Mouse (Mus musculus): ENCODE measurements around the gene Zg16. TPM values are rescaled to one million over a fixed set of nuclear protein-coding genes. Genes with fewer than 3 reads are reported as not detected.

Zg16 gene
- polyA plus RNA-seq, 1 experiment from 2014 or later: not detected

GRCm38 (mm10) chr7:127098950-127099349, 11.8 kb upstream of the Zg16 start:
- Histone ChIP-seq H3K4me1 (ENCODE audit: control insufficient read depth, insufficient read depth, low read length) (no peaks in the 10 kb centered on the region), H3K4me3 (ENCODE audit: low read depth, low read length) (no peak overlapping the region), H3K9me3 (replicated peaks; ENCODE audit: control insufficient read depth, low read length) (no peaks in the 10 kb centered on the region), H3K9ac (replicated peaks; ENCODE audit: low read length) (no peak overlapping the region), H3K27ac (replicated peaks; ENCODE audit: low read depth, low read length) (no peak overlapping the region), H3K27me3 (ENCODE audit: control insufficient read depth, insufficient read depth, low read length) (no peaks in the 10 kb centered on the region), H3K4me2 (ENCODE audit: low read depth, low read length) (no peak overlapping the region), H3K36me3 (replicated peaks; ENCODE audit: control insufficient read depth, insufficient read depth, low read depth, low read length) (no peaks in the 10 kb centered on the region)
- WGBS: 85% methylated on average over 4 of the region's 4 CpGs
- no peak for ATAC-seq (replicated peaks; ENCODE audit: insufficient number of reproducible peaks, low FRiP score, low TSS enrichment, low read depth)
- no peak for DNase-seq (ENCODE audit: low spot score)

GRCm38 (mm10) chr7:127098521-127098920, 11.4 kb upstream of the Zg16 start:
- DNase-seq (ENCODE audit: low spot score) (no peak), ATAC-seq (replicated peaks; ENCODE audit: insufficient number of reproducible peaks, low FRiP score, low TSS enrichment, low read depth) (no peak)
- H3K9ac ChIP-seq (replicated peaks; ENCODE audit: low read length): no peak overlapping the region
- H3K4me2 ChIP-seq (ENCODE audit: low read depth, low read length): no peak overlapping the region
- 78% methylated on average over 5 of the region's 5 CpGs for WGBS
- H3K27me3 ChIP-seq (ENCODE audit: control insufficient read depth, insufficient read depth, low read length): no peaks in the 10 kb centered on the region
- no peaks in the 10 kb centered on the region for H3K36me3 ChIP-seq (replicated peaks; ENCODE audit: control insufficient read depth, insufficient read depth, low read depth, low read length)
- H3K4me3 ChIP-seq (ENCODE audit: low read depth, low read length): no peak overlapping the region
- no peaks in the 10 kb centered on the region for H3K9me3 ChIP-seq (replicated peaks; ENCODE audit: control insufficient read depth, low read length)
- no peak overlapping the region for H3K27ac ChIP-seq (replicated peaks; ENCODE audit: low read depth, low read length)
- H3K4me1 ChIP-seq (ENCODE audit: control insufficient read depth, insufficient read depth, low read length): no peaks in the 10 kb centered on the region

DNA sequence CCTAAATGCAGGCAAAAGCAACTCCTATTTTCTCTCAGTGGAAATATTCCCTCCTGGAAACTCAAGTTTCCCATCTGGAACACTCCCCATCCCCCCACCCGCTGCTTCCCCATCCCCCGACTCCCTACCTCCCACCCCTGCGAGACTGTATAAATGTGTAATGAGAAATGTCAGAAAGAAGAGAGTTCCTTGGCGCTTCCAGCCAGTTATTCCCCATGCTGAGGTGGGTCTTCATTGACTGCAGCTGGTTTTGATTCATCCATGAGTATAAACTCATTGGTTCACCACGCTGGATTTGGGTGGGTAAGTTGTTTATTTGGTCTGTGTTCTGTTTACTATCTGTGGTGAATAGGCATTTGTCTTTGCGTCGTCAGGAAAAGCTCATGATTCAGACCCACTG, 9.3 kb upstream of the Zg16 start:
- Histone ChIP-seq H3K4me1 (ENCODE audit: control insufficient read depth, insufficient read depth, low read length) (no peaks in the 10 kb centered on the region), H3K4me2 (ENCODE audit: low read depth, low read length) (no peak overlapping the region), H3K9me3 (replicated peaks; ENCODE audit: control insufficient read depth, low read length) (no peaks in the 10 kb centered on the region), H3K27me3 (ENCODE audit: control insufficient read depth, insufficient read depth, low read length) (no peaks in the 10 kb centered on the region), H3K36me3 (replicated peaks; ENCODE audit: control insufficient read depth, insufficient read depth, low read depth, low read length) (no peaks in the 10 kb centered on the region), H3K9ac (replicated peaks; ENCODE audit: low read length) (no peak overlapping the region), H3K4me3 (ENCODE audit: low read depth, low read length) (no peak overlapping the region), H3K27ac (replicated peaks; ENCODE audit: low read depth, low read length) (no peak overlapping the region)
- 58% methylated on average over 7 of the region's 7 CpGs for WGBS
- DNase-seq (ENCODE audit: low spot score) (no peak), ATAC-seq (replicated peaks; ENCODE audit: insufficient number of reproducible peaks, low FRiP score, low TSS enrichment, low read depth) (no peak)

DNA sequence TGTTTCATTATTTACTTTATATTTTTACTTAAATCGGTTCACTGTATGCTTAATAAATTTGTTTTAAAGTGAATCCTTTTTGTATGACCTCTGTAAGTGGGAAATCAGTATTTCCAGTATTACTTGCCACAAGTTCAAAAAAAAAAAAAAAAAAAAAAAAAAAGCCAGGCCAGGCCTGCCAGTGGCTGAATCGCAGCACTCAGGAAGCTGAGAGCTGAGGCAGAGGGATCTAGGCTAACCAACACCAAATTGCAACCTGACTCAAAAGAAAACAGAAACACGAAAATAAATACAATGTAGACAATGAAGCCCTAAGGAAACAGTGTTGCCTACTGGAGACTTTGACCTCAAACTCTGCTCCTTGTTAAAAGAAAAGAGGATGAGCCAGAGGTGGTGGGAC, 6.8 kb upstream of the Zg16 start:
- Histone ChIP-seq H3K9me3 (replicated peaks; ENCODE audit: control insufficient read depth, low read length) (no peaks in the 10 kb centered on the region), H3K36me3 (replicated peaks; ENCODE audit: control insufficient read depth, insufficient read depth, low read depth, low read length) (no peaks in the 10 kb centered on the region), H3K4me1 (ENCODE audit: control insufficient read depth, insufficient read depth, low read length) (no peaks in the 10 kb centered on the region; the same call in 1 of the 2 replicates), H3K4me2 (ENCODE audit: low read depth, low read length) (no peak overlapping the region), H3K27ac (replicated peaks; ENCODE audit: low read depth, low read length) (no peak overlapping the region), H3K4me3 (ENCODE audit: low read depth, low read length) (no peak overlapping the region), H3K27me3 (ENCODE audit: control insufficient read depth, insufficient read depth, low read length) (no peaks in the 10 kb centered on the region), H3K9ac (replicated peaks; ENCODE audit: low read length) (no peak overlapping the region)
- ATAC-seq (replicated peaks; ENCODE audit: insufficient number of reproducible peaks, low FRiP score, low TSS enrichment, low read depth) (no peak), DNase-seq (ENCODE audit: low spot score) (no peak)
- WGBS: 73% methylated on average over 3 of the region's 3 CpGs

- Histone ChIP-seq H3K36me3 (replicated peaks; ENCODE audit: control insufficient read depth, insufficient read depth, low read depth, low read length) (no peaks in the 10 kb centered on the region), H3K27me3 (ENCODE audit: control insufficient read depth, insufficient read depth, low read length) (no peaks in the 10 kb centered on the region), H3K9me3 (replicated peaks; ENCODE audit: control insufficient read depth, low read length) (no peaks in the 10 kb centered on the region), H3K4me2 (ENCODE audit: low read depth, low read length) (no peak within 1 kb of the TSS), H3K4me1 (ENCODE audit: control insufficient read depth, insufficient read depth, low read length) (no peaks in the 10 kb centered on the region; the same call in 1 of the 2 replicates), H3K9ac (replicated peaks; ENCODE audit: low read length) (no peak within 1 kb of the TSS), H3K27ac (replicated peaks; ENCODE audit: low read depth, low read length) (no peak within 1 kb of the TSS), H3K4me3 (ENCODE audit: low read depth, low read length) (no peak within 1 kb of the TSS)
- ATAC-seq (replicated peaks; ENCODE audit: insufficient number of reproducible peaks, low FRiP score, low TSS enrichment, low read depth) (peak; percentile 23; the same call in 1 of the 2 replicates), DNase-seq (ENCODE audit: low spot score) (no peak)
- WGBS: 69% methylated on average over 16 of the region's 16 CpGs
Observed at GRCm38 (mm10) chr7:127091114-127091896, 4.2 kb upstream of the Zg16 start, which contains the start of gene AI467606. AI467606 (plus strand) TSS chr7:127091359.

GRCm38 (mm10) chr7:127090154-127091113, 3.3 kb upstream of the Zg16 start:
- DNase-seq (ENCODE audit: low spot score) (no peak), ATAC-seq (replicated peaks; ENCODE audit: insufficient number of reproducible peaks, low FRiP score, low TSS enrichment, low read depth) (no peak)
- no peak overlapping the region for H3K4me2 ChIP-seq (ENCODE audit: low read depth, low read length)
- H3K4me1 ChIP-seq (ENCODE audit: control insufficient read depth, insufficient read depth, low read length): no peaks in the 10 kb centered on the region; the same call in 1 of the 2 replicates
- H3K27me3 ChIP-seq (ENCODE audit: control insufficient read depth, insufficient read depth, low read length): no peaks in the 10 kb centered on the region
- H3K9ac ChIP-seq (replicated peaks; ENCODE audit: low read length): no peak overlapping the region
- no peak overlapping the region for H3K4me3 ChIP-seq (ENCODE audit: low read depth, low read length)
- WGBS: 82% methylated on average over 20 of the region's 20 CpGs
- H3K27ac ChIP-seq (replicated peaks; ENCODE audit: low read depth, low read length): no peak overlapping the region
- no peaks in the 10 kb centered on the region for H3K9me3 ChIP-seq (replicated peaks; ENCODE audit: control insufficient read depth, low read length)
- no peaks in the 10 kb centered on the region for H3K36me3 ChIP-seq (replicated peaks; ENCODE audit: control insufficient read depth, insufficient read depth, low read depth, low read length)

DNA sequence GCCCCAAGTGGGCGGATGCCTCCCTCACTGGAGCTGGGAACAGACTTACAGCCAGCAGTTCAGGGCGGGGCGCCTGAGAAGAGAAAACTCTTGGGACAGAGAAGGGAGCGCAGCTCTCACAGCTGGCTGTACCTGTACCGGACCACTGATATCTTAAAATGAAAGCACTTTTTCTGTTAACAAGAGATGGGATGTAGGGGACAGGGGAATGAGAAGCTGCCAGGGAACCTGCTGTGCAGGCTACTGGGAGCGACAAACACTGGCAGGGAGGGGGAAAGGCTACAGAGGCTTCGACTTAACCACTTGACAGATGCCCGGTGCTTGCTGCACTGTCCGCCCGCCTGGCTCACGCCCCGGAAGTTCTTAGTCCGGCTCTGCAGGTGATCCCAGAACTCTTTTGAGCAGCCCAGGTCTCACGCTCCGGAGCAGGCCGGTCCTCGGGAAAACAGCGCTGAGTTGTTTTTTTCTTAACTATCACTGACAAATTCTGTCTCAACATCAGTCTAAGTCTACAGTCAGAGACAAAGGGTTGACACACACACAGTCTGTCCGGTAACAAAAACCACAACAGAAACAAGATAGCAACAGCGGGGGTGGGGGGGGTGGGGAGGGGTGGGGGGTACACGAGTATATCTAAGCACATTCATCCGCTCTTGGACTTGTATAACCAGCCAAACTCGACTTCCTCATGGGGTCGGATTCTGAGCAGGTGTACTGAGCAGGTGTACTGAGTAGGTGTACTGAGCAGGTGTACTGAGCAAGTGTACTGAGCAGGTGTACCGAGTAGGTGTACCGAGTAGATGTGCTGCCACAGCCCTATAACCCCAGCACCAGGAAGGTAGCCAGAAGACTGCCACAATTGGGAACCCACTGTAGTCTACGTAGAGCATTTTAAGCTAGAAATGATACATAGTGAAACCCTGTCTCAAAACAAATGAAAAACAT, 2.0 kb upstream of the Zg16 start:
- no peaks in the 10 kb centered on the region for H3K36me3 ChIP-seq (replicated peaks; ENCODE audit: control insufficient read depth, insufficient read depth, low read depth, low read length)
- H3K9ac ChIP-seq (replicated peaks; ENCODE audit: low read length): no peak overlapping the region
- H3K9me3 ChIP-seq (replicated peaks; ENCODE audit: control insufficient read depth, low read length): no peaks in the 10 kb centered on the region
- H3K4me1 ChIP-seq (ENCODE audit: control insufficient read depth, insufficient read depth, low read length): no peaks in the 10 kb centered on the region; the same call in 1 of the 2 replicates
- 20% methylated on average over 27 of the region's 27 CpGs for WGBS
- ATAC-seq (replicated peaks; ENCODE audit: insufficient number of reproducible peaks, low FRiP score, low TSS enrichment, low read depth): no peak
- H3K4me3 ChIP-seq (ENCODE audit: low read depth, low read length): no peak overlapping the region
- H3K27ac ChIP-seq (replicated peaks; ENCODE audit: low read depth, low read length): no peak overlapping the region
- DNase-seq (ENCODE audit: low spot score): peak; percentile 24
- H3K27me3 ChIP-seq (ENCODE audit: control insufficient read depth, insufficient read depth, low read length): no peaks in the 10 kb centered on the region
- H3K4me2 ChIP-seq (ENCODE audit: low read depth, low read length): peak overlapping the region; percentile 26
